Mouse (Mus musculus): Measurements from ENCODE around the gene Rab6b. TPM values are rescaled to one million over a fixed set of nuclear protein-coding genes. Genes with fewer than 3 reads are reported as not detected.
"Not testable (repeated sequence)": the region's sequence is repeated elsewhere in the genome, so short reads cannot be mapped to it uniquely, and the experiment has no call there.

Rab6b gene
- total RNA-seq, 2 experiments from 2014 or later = 439 to 461 TPM

GRCm38 (mm10) chr9:103145351-103145750 lies 33.8 kb downstream of the Rab6b start:
- DNase-seq = no peak

GRCm38 (mm10) chr9:103146257-103146656 lies 34.7 kb downstream of the Rab6b start:
- DNase-seq = no peak

GRCm38 (mm10) chr9:103146703-103147102 lies 35.1 kb downstream of the Rab6b start:
- peak; percentile 40 to 43 for DNase-seq

- DNase-seq = no peak
Observed at GRCm38 (mm10) chr9:103147103-103147502, 35.5 kb downstream of the Rab6b start.

- no peak for DNase-seq
Observed at GRCm38 (mm10) chr9:103149074-103149799, 37.6 kb downstream of the Rab6b start.

- no peak for DNase-seq
Observed at GRCm38 (mm10) chr9:103153286-103153685, 41.7 kb downstream of the Rab6b start.

GRCm38 (mm10) chr9:103154568-103154967 lies 43.0 kb downstream of the Rab6b start:
- no peak for DNase-seq

- DNase-seq = not testable (repeated sequence)
Observed at GRCm38 (mm10) chr9:103155158-103155557, 43.6 kb downstream of the Rab6b start.

- no peak for DNase-seq
Observed at GRCm38 (mm10) chr9:103163806-103164205, 52.2 kb downstream of the Rab6b start.

- DNase-seq = no peak
Observed at GRCm38 (mm10) chr9:103168046-103168445, 56.5 kb downstream of the Rab6b start.

- DNase-seq = no peak
Observed at GRCm38 (mm10) chr9:103168771-103169170, 57.2 kb downstream of the Rab6b start.

GRCm38 (mm10) chr9:103174771-103175519 lies 63.4 kb downstream of the Rab6b start:
- no peak for DNase-seq

- DNase-seq = no peak
Observed at GRCm38 (mm10) chr9:103175692-103176091, 64.1 kb downstream of the Rab6b start.

- peak in 1 of 2 experiments; percentile 34 for DNase-seq
Observed at GRCm38 (mm10) chr9:103180303-103180702, 68.7 kb downstream of the Rab6b start.

GRCm38 (mm10) chr9:103180807-103181565 lies 69.4 kb downstream of the Rab6b start:
- DNase-seq = peak; percentile 34 to 45

- DNase-seq = no peak
Observed at GRCm38 (mm10) chr9:103181886-103182285, 70.3 kb downstream of the Rab6b start.

GRCm38 (mm10) chr9:103184855-103185254 lies 73.3 kb downstream of the Rab6b start:
- no peak for DNase-seq

- no peak for DNase-seq
Observed at GRCm38 (mm10) chr9:103185946-103186345, 74.4 kb downstream of the Rab6b start.

- no peak for DNase-seq
Observed at GRCm38 (mm10) chr9:103186747-103187146, 75.2 kb downstream of the Rab6b start.

GRCm38 (mm10) chr9:103188416-103188815 lies 76.8 kb downstream of the Rab6b start:
- no peak for DNase-seq

GRCm38 (mm10) chr9:103201561-103202260 lies 90.1 kb downstream of the Rab6b start, which contains the start of gene Srprb:
Srprb (minus strand) TSS chr9:103202137.
- DNase-seq = peak; percentile 92 to 94

- no peak for DNase-seq
Observed at GRCm38 (mm10) chr9:103205786-103206185, 94.2 kb downstream of the Rab6b start.

Measured in layer of hippocampus, postnatal 36 days (tissue).